In the genomic region with DNA sequence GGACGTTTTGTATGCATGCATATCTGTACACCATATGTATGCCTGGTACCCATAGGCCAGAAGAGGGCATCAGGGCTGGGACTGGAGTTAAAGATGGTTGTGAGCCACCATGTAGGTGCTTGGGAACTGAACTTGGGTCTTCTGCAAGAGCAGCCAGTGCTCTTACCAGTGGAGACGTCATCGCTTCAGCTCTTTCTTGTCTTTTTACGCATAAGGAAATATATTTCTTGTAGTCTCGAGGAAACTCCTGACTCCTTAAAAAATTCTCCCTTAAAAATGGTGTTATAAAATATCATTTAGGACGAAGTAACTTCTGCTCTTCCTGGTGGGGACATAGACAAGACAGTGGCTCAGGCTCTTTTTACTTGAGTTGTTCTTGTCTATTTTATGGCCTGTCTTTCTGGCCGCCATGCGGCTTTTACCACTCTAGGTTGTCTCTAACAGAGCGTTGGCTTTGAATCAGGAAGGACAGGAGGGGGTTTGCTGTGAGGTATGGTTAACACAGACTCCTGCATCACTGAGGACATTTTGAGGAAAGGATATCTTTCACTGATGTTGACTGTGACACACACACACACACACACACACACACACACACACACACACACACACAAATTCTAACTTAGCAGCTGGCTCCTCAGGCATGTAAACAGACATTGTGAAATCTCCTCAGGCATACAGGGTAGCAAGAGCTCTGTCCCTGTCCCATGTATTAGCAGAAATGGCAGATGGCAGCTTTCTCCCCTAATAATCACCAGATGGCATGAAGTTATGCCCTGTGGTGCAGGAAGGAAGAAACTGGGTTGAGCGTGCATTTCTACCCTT, we compare ENCODE assay signal across 18 mouse cellular contexts.
DNase-seq lines count a peak whose midpoint lies in the region; ATAC-seq and TF ChIP-seq lines count a peak whose summit lies in the region.
"Had no signal": no experiment of that assay in that cellular context is flagged by ENCODE, and none has a peak within 500 bp of the region (broad histone marks: within the 10 kb centered on the region; RNA-seq: fewer than 3 reads in every experiment).

No protein-coding gene starts in this region.

- no peaks in the 10 kb centered on the region for H3K9me3 ChIP-seq in embryonic facial prominence, embryonic 14.5 days (ENCODE audit: control insufficient read depth, low read length)
- H3K9me3 ChIP-seq in embryonic facial prominence, embryonic 10.5 days, result no peaks in the 10 kb centered on the region
- H3K9me3 ChIP-seq in midbrain, postnatal 0 days (ENCODE audit: low read length), result no peaks in the 10 kb centered on the region
- H3K9me3 ChIP-seq in midbrain, embryonic 11.5 days (ENCODE audit: control insufficient read depth, low read length), result no peaks in the 10 kb centered on the region
- H3K9me3 ChIP-seq: embryonic facial prominence, embryonic 15.5 days; liver, embryonic 13.5 days; midbrain, embryonic 13.5 days had no signal

- H3K4me2 ChIP-seq in embryonic facial prominence, embryonic 14.5 days (ENCODE audit: low read depth, low read length), result no peak overlapping the region
- no peak overlapping the region for H3K4me2 ChIP-seq in midbrain, postnatal 0 days (ENCODE audit: low read depth, low read length, poor library complexity, severe bottlenecking)
- no peak overlapping the region for H3K4me2 ChIP-seq in midbrain, embryonic 11.5 days
- H3K4me2 ChIP-seq: embryonic facial prominence, embryonic 15.5 days; liver, embryonic 13.5 days; midbrain, embryonic 13.5 days had no signal

- H3K27me3 ChIP-seq in embryonic facial prominence, embryonic 14.5 days (replicated peaks; ENCODE audit: control insufficient read depth, insufficient read depth, low read length), result no peaks in the 10 kb centered on the region
- no peaks in the 10 kb centered on the region for H3K27me3 ChIP-seq in embryonic facial prominence, embryonic 10.5 days (replicated peaks; ENCODE audit: low read depth, poor library complexity, severe bottlenecking)
- H3K27me3 ChIP-seq in midbrain, postnatal 0 days (ENCODE audit: insufficient read depth, low read length), result no peaks in the 10 kb centered on the region
- no peaks in the 10 kb centered on the region for H3K27me3 ChIP-seq in midbrain, embryonic 11.5 days (ENCODE audit: control insufficient read depth, insufficient read depth, low read length)
- H3K27me3 ChIP-seq: CH12.LX; embryonic facial prominence, embryonic 15.5 days; liver, embryonic 13.5 days; midbrain, embryonic 13.5 days had no signal

- no peak overlapping the region for H3K4me3 ChIP-seq in embryonic facial prominence, embryonic 14.5 days (ENCODE audit: low read depth, low read length)
- H3K4me3 ChIP-seq in embryonic facial prominence, embryonic 10.5 days, result no peak overlapping the region
- H3K4me3 ChIP-seq in midbrain, postnatal 0 days (ENCODE audit: low read depth, low read length), result no peak overlapping the region
- no peak overlapping the region for H3K4me3 ChIP-seq in midbrain, embryonic 11.5 days (ENCODE audit: low read depth, low read length)
- H3K4me3 ChIP-seq: embryonic facial prominence, embryonic 15.5 days; liver, embryonic 13.5 days; midbrain, embryonic 13.5 days had no signal

- no peaks in the 10 kb centered on the region for H3K4me1 ChIP-seq in embryonic facial prominence, embryonic 14.5 days (ENCODE audit: control insufficient read depth, insufficient read depth, low read length)
- H3K4me1 ChIP-seq in embryonic facial prominence, embryonic 10.5 days, result no peaks in the 10 kb centered on the region
- no peaks in the 10 kb centered on the region for H3K4me1 ChIP-seq in midbrain, postnatal 0 days (ENCODE audit: insufficient read depth, low read length)
- H3K4me1 ChIP-seq in midbrain, embryonic 11.5 days (ENCODE audit: control insufficient read depth, insufficient read depth, low read length), result no peaks in the 10 kb centered on the region
- H3K4me1 ChIP-seq: embryonic facial prominence, embryonic 15.5 days; liver, embryonic 13.5 days; midbrain, embryonic 13.5 days had no signal

- H3K36me3 ChIP-seq in embryonic facial prominence, embryonic 14.5 days (ENCODE audit: control insufficient read depth, insufficient read depth, low read length), result no peaks in the 10 kb centered on the region
- H3K36me3 ChIP-seq in embryonic facial prominence, embryonic 10.5 days (replicated peaks), result no peaks in the 10 kb centered on the region
- no peaks in the 10 kb centered on the region for H3K36me3 ChIP-seq in midbrain, postnatal 0 days (ENCODE audit: insufficient read depth, low read length)
- no peaks in the 10 kb centered on the region for H3K36me3 ChIP-seq in midbrain, embryonic 11.5 days (ENCODE audit: control insufficient read depth, insufficient read depth, low read length)
- H3K36me3 ChIP-seq: embryonic facial prominence, embryonic 15.5 days; liver, embryonic 13.5 days; midbrain, embryonic 13.5 days had no signal

- peak; percentile 11 for DNase-seq in embryonic facial prominence, embryonic 14.5 days (ENCODE audit: low spot score)
- no peak for DNase-seq in embryonic facial prominence, embryonic 10.5 days (ENCODE audit: low spot score)
- DNase-seq in midbrain, postnatal 0 days (ENCODE audit: low spot score), result peak; percentile 84
- DNase-seq in midbrain, embryonic 11.5 days (ENCODE audit: low spot score, missing footprints), result no peak
- peak; percentile 30 to 78 for DNase-seq in layer of hippocampus, adult 18-20 months (ENCODE audit: low spot score in 2 of 2)
- peak; percentile 32 for DNase-seq in retina, postnatal 7 days (ENCODE audit: low read depth, low spot score)
- DNase-seq in lung, adult 18-20 months, result no peak
- DNase-seq in adrenal gland, postnatal 25 days, result no peak
- DNase-seq: heart, postnatal 10 days; kidney, postnatal 10 days; liver, embryonic 13.5 days; lung, postnatal 14 days; thymus, postnatal 25 days had no signal

- no peak for TF ChIP-seq CTCF in midbrain, postnatal 0 days (IDR thresholded peaks at IDR 0.05)

- WGBS in embryonic facial prominence, embryonic 14.5 days, result 83% methylated on average over 10 of the region's 10 CpGs
- 88% methylated on average over 10 of the region's 10 CpGs for WGBS in embryonic facial prominence, embryonic 10.5 days
- 92% methylated on average over 10 of the region's 10 CpGs for WGBS in midbrain, postnatal 0 days
- whole genome bisulfite sequencing in midbrain, embryonic 11.5 days, result 90% methylated on average over 10 of the region's 10 CpGs

- no peak overlapping the region for H3K9ac ChIP-seq in embryonic facial prominence, embryonic 14.5 days (ENCODE audit: low read depth, low read length)
- H3K9ac ChIP-seq in midbrain, postnatal 0 days (replicated peaks; ENCODE audit: low read length, poor library complexity, severe bottlenecking), result no peak overlapping the region
- no peak overlapping the region for H3K9ac ChIP-seq in midbrain, embryonic 11.5 days (ENCODE audit: low read length)
- H3K9ac ChIP-seq: embryonic facial prominence, embryonic 15.5 days; liver, embryonic 13.5 days; midbrain, embryonic 13.5 days had no signal

- H3K27ac ChIP-seq in embryonic facial prominence, embryonic 14.5 days (replicated peaks; ENCODE audit: low read depth, low read length), result no peak overlapping the region
- no peak overlapping the region for H3K27ac ChIP-seq in embryonic facial prominence, embryonic 10.5 days (replicated peaks)
- no peak overlapping the region for H3K27ac ChIP-seq in midbrain, postnatal 0 days (ENCODE audit: low read depth, low read length)
- H3K27ac ChIP-seq in midbrain, embryonic 11.5 days (ENCODE audit: low read depth, low read length), result no peak overlapping the region
- H3K27ac ChIP-seq: embryonic facial prominence, embryonic 15.5 days; liver, embryonic 13.5 days; midbrain, embryonic 13.5 days had no signal

- ATAC-seq in embryonic facial prominence, embryonic 14.5 days (ENCODE audit: low read depth), result no peak
- ATAC-seq in midbrain, postnatal 0 days (ENCODE audit: low FRiP score), result no peak; the same call in 1 of the 2 replicates
- no peak for ATAC-seq in midbrain, embryonic 11.5 days (ENCODE audit: low FRiP score)
- ATAC-seq: activated CD4-positive, CD25-positive, alpha-beta regulatory T cell, adult 4 months; intestine, embryonic 16.5 days; midbrain, embryonic 13.5 days had no signal

Comparison
In these comparisons a context has a peak if more than half of its experiments do, and no peak if none do; other contexts are left out.
1. DNase-seq: peak in embryonic facial prominence, embryonic 14.5 days (single experiment), midbrain, postnatal 0 days (single experiment), layer of hippocampus, adult 18-20 months (2 of 2) and retina, postnatal 7 days (single experiment); none in embryonic facial prominence, embryonic 10.5 days (single experiment), midbrain, embryonic 11.5 days (single experiment), lung, adult 18-20 months (0 of 2) and adrenal gland, postnatal 25 days (single experiment).